Mouse (Mus musculus): Measurements from ENCODE around the gene H2-Q2.
A peak's percentile ranks its signal among the peaks of the same experiment; 100 is the strongest.
"Not testable (repeated sequence)": the region's sequence is repeated elsewhere in the genome, so short reads cannot be mapped to it uniquely, and the experiment has no call there.

Gene H2-Q2

DNA sequence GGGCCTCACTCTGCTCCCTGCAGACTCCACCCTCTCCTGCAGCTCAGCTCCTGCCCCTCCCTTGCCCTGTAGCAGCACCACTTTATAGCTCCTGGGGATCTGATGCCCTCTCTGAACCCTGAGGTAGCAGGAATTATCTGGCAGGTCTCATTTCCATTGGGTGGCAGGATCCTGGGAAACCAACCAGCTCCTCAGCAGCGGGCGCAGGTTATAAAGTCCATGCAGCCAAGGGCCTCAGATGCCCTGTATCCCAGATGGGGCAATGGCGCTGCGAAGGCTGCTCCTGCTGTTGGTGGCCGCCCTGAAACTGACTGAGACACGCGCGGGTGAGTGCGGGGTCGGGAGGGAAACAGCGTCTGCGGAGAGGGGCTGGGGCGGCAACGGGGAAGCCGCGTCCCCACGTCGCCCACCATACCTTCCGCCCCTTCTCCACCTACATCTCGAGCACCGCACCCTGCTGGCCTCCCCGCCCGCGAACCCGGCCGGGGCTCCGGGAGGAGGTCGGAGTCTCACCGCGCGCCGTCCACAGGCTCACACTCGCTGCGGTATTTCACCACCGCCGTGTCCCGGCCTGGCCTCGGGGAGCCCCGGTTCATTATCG lies at the start of gene H2-Q2:
Gene H2-Q2 (plus strand): TSS at position 172 of the 601 bp plus-strand sequence.
- no peak for DNase-seq (ENCODE audit: low spot score in 2 of 2)

GRCm38 (mm10) chr17:35295796-35296195 lies 46.2 kb upstream of the H2-Q2 start:
- peak; percentile 67 to 89 for DNase-seq (ENCODE audit: low spot score in 2 of 2)

GRCm38 (mm10) chr17:35300261-35300945 lies 41.6 kb upstream of the H2-Q2 start:
- DNase-seq (ENCODE audit: low spot score in 2 of 2): not testable (repeated sequence)

GRCm38 (mm10) chr17:35301645-35302258 lies 40.3 kb upstream of the H2-Q2 start:
- peak; percentile 87 to 99 for DNase-seq (ENCODE audit: low spot score in 2 of 2)

- DNase-seq (ENCODE audit: low spot score in 2 of 2): no peak
These were observed 38.8 kb upstream of the H2-Q2 start for GRCm38 (mm10) chr17:35303271-35303670.

DNA sequence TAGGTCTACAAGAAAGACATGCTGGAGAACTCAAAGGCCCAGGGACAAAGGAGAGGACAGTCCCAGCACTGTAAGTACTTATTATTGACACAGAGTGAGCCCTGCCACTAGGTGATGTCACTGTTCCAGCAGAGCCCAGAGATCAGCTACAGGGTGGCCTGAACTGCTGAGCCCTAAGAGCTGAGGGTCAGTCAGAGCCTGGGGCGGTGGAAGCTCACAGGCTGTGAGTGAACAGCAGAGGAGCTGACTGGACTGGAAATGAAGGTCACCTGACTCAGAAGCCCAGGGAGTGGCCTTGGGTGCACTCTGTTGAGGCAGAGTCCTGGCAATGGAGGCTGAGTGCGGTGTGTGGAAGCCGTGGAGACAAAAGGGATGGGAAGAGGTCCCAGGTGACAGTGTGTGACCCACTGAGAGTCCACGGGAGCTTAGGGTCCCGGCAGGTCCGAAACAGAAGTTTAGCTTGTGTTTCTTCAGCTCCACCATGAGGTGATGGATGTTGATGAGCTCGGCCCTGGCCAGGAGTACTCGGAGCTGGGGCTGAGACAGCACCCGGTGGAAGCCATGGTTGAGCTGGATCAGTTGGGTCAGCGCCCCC lies 38.2 kb upstream of the H2-Q2 start:
- DNase-seq (ENCODE audit: low spot score in 2 of 2): no peak

DNA sequence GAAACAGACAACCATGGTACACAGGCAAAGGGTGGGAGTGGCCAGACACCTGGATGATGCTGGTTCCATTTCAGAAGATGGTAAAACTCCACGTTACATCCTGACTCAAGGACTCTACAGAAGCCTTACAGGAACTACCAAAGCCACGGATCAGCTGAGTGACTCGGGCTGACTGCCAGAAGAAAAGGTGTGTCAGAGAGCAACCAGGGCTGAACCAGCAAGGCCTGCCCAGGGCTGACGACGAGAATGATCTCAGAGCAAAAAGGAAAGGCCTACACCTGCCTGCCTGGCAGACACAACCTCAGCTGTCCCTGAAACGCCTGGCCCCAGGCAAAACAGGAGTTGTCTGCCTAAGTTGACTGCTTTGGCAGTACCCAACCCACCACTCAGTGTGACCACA lies 37.6 kb upstream of the H2-Q2 start:
- no peak for DNase-seq (ENCODE audit: low spot score in 2 of 2)

DNA sequence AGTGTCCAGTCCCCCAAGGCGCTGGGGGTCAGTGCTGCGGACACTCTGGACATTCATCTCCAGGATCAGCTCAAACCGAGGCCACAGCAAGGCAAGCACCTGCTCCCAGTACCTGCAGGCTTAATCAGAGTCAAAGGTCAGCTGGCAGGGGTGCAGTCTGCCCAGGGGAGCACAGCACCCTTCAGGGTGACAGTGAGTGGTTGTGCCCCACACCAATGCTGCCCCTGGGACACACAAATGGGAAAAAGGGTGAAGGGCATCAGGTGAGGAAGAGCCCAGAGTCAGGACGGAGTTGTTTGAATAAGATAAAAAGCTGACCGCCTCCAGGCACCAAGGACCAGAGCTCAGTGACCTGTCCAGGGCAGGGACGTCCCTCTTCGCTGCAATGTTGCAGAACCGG lies 37.1 kb upstream of the H2-Q2 start:
- not testable (repeated sequence) for DNase-seq (ENCODE audit: low spot score in 2 of 2)

DNA sequence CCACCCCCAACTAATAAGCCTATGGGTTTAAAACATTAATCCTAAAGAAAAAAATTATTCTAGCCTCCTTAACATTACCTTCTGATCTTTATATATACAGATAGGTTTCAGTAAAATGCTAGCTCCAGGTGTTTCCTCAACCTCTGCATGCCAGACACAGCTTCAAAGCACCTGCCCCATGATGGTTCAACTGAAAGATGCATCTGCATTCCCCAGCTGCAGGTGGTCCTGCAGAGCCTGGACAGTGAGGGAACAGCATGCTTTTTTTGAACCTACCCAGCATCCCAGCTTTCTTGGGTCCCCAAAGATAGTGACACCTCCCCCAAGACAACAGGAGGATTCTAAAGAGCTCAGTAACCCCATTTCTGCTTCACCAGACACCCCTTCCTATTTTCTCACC lies 23.4 kb upstream of the H2-Q2 start:
- DNase-seq (ENCODE audit: low spot score in 2 of 2): no peak

- no peak for DNase-seq (ENCODE audit: low spot score in 2 of 2)
These were observed 21.5 kb upstream of the H2-Q2 start, which contains the start of gene H2-Q1 for GRCm38 (mm10) chr17:35320327-35321081. Gene H2-Q1, plus strand, starts transcription at chr17:35320405.

- DNase-seq (ENCODE audit: low spot score in 2 of 2): not testable (repeated sequence)
These were observed 16.9 kb upstream of the H2-Q2 start for GRCm38 (mm10) chr17:35325124-35325523.

DNA sequence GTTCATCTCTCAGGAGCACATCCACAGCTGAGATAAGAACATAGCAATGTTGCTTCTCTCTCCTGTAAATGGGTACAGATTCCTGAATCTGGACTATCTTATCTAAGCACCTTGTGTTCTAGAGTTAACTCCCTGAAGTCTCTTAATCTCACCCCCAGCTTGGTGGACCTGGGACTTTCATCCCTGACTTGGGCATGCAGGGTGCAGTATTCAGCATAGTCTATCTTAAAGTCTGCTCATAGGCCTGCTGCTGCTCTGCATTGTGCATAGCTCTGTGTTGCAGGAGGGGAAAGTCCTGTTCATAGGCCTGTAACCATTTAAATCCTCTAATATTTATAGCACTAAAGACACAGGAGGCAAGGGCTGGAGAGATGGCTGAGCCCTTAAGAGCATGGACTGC lies 16.0 kb upstream of the H2-Q2 start:
- DNase-seq (ENCODE audit: low spot score in 2 of 2): not testable (repeated sequence)

DNA sequence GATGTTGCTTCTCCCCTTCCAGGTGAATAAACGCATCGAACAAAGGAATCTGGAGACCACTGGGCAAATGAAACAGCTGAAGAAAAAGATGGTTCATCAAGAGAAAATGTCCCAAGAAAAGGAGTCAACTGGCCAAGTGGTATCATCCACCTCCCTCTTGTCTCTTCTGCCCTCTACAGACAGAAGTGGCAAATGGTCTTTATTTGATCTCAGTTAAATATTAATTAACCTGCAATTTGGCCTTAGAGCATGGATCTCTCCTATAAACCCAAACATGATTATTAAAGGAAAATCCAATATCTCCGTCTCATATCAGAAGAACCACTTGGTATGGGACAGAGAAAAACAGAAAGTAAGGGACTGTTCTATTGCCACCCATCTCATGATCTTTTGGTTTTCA lies 12.3 kb upstream of the H2-Q2 start:
- DNase-seq (ENCODE audit: low spot score in 2 of 2): not testable (repeated sequence)

GRCm38 (mm10) chr17:35331546-35331945 lies 10.5 kb upstream of the H2-Q2 start:
- DNase-seq (ENCODE audit: low spot score in 2 of 2): not testable (repeated sequence)

DNA sequence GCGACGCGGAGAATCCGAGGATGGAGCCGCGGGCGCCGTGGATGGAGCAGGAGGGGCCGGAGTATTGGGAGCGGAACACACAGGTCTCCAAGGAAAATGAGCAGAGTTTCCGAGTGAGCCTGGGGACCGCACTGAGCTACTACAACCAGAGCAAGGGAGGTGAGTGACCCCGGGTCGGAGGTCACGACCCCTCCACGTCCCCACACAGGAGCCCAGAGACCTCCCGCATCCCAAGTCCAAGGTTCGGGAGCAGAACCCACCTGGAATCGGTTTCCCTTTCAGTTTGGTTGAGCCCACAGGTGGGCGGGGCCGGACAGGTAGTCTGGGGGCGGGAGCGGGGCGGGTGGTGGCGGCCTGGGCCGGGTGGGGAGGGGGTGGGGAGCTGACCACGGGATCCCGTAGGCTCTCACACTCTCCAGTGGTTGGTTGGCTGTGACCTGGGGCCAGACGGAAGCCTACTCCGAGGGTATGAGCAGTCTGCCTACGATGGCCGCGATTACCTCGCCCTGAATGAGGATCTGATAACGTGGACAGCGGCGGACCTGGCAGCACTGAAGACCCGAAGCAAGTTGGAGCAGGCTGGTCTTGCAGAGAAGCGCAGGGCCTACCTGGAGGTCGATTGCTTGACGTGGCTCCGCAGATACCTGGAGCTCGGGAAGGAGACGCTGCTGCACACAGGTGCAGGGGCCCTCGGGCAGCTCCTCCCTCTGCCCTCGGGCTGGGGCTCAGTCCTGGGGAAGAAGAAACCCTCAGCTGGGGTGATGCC lies 852 bp downstream of the H2-Q2 start:
- DNase-seq (ENCODE audit: low spot score in 2 of 2): no peak

GRCm38 (mm10) chr17:35347659-35348058 lies 5.6 kb downstream of the H2-Q2 start:
- not testable (repeated sequence) for DNase-seq (ENCODE audit: low spot score in 2 of 2)

- not testable (repeated sequence) for DNase-seq (ENCODE audit: low spot score in 2 of 2)
These were observed 11.2 kb downstream of the H2-Q2 start for GRCm38 (mm10) chr17:35353275-35353674.

DNA sequence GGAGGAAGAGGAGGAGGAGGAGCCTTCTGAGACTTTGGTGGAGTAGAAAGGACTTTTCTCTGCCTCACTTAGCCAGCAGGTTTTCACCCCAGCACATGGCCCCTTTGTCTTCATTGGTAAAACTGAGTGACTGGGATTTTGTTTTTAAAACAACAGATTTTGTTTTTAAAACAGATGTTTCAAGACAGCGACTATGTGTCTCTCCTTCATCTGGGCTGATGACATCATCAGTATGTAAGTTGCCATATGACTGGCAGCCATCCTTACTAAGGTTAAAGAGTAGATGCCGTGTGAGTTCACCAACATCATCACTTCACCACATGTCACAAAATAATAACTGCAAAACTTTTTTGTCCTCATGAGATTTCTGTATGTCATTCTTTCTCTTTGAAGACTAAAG lies 12.0 kb downstream of the H2-Q2 start:
- DNase-seq (ENCODE audit: low spot score in 2 of 2): no peak

DNA sequence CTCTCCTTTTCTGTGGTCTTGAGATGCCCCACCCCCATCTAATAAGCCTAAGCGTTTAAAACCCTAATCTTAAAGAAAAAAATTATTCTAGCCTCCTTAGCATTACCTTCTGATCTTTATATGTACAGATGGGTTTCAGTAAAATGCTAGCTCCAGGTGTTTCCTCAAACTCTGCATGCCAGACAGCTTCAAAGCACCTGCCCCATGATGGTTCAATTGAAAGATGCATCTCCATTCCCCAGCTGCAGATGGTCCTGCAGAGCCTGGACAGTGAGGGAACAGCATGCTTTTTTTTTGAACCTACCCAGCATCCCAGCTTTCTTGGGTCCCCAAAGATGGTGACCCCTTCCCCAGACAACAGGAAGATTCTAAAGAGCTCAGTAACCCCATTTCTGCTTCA lies 15.0 kb downstream of the H2-Q2 start:
- DNase-seq (ENCODE audit: low spot score in 2 of 2): no peak

- no peak for DNase-seq (ENCODE audit: low spot score in 2 of 2)
These were observed 16.9 kb downstream of the H2-Q2 start for GRCm38 (mm10) chr17:35358763-35359469.
